Mouse (Mus musculus): Measurements from ENCODE around the gene Pycr1.

The Pycr1 gene

GRCm38 (mm10) chr11:120598990-120599549, 44.5 kb downstream of the Pycr1 start:
- DNase-seq: no peak

GRCm38 (mm10) chr11:120598283-120598989, 45.1 kb downstream of the Pycr1 start, which contains the start of the genes Alyref and Anapc11:
Alyref (minus strand) TSS chr11:120598365.
Anapc11 (plus strand) TSS chr11:120598421.
- peak; percentile 96 for DNase-seq

- DNase-seq: no peak
These were observed 46.0 kb downstream of the Pycr1 start for GRCm38 (mm10) chr11:120597240-120598235.

GRCm38 (mm10) chr11:120588531-120588930, 55.0 kb downstream of the Pycr1 start:
- no peak for DNase-seq

All from right cerebral cortex, adult 18-20 months (tissue).